Mouse (Mus musculus) liver, adult (tissue): ENCODE data around the gene Tspan8.

Experiments
- GATA4 ChIP-seq: IDR thresholded peaks from 2 replicates; pipeline ENCODE4 v1.6.1; 2014; ENCODE audit warnings: mild to moderate bottlenecking, low read length; ENCODE audit not compliant: insufficient replicate concordance

The Tspan8 gene

DNA sequence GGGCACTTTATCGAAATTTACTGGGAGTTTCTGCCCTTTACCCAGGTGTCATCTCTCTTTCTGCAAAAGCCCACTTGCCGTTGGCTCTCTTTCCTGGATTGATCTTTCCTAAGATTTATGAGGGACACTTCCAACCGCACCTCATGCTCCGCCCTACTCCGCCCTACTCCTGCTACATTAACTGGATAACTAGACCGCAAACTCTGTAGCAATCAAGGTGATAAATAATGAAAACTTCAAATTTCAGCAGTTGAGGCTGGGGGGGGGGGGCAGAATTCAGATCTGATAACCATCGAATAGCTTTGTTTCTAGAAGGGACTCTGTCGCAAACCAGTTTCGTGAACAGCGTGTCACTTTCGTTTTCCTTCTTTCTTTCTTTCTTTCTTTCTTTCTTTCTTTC is 1.8 kb upstream of the Tspan8 start:
- TF ChIP-seq GATA4, result no peak

- no peak for TF ChIP-seq GATA4
Measured at GRCm38 (mm10) chr10:115817056-115817724, 558 bp downstream of the Tspan8 start.

DNA sequence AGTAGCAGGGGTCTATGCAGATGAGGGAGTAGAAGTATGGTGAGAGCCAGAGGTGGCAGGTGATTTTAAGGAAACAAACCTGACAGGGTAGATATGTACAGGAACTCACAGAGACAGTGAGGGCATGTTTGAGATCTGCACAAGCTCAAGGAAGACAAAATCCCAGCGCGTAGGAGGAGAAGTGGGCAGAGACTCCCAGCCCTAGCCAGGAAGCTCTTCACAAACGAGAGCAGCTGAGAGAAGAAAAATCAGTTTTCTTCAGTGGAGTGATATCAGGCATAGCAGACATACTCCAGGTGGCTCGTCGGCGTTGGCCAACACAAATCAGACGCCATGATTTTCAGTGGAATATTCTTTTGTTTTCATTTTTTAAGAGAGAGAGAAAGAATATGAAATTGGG is 8.7 kb downstream of the Tspan8 start:
- no peak for TF ChIP-seq GATA4

GRCm38 (mm10) chr10:115828872-115829271 is 12.2 kb downstream of the Tspan8 start:
- TF ChIP-seq GATA4, result no peak

GRCm38 (mm10) chr10:115829696-115830095 is 13.1 kb downstream of the Tspan8 start:
- TF ChIP-seq GATA4, result no peak

DNA sequence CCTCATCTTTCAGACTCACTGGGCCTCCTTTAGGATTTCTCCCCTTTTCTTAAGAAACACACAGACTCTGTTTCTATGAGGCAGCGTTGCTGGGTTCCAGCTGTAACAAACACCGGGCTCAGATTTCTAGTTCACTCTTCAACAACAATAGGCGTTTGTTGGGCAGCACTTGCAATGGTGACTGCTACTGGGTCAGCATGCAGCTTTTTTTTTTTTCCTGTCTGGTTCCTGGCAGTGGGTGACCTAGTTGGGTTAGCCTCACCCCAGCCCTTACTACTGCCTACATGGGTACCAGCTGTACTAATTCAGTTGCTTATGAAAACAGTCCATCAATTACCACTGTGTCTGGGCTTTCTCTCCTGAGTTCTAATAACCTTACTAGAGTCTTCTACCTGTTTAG is 14.1 kb downstream of the Tspan8 start:
- TF ChIP-seq GATA4, result no peak

DNA sequence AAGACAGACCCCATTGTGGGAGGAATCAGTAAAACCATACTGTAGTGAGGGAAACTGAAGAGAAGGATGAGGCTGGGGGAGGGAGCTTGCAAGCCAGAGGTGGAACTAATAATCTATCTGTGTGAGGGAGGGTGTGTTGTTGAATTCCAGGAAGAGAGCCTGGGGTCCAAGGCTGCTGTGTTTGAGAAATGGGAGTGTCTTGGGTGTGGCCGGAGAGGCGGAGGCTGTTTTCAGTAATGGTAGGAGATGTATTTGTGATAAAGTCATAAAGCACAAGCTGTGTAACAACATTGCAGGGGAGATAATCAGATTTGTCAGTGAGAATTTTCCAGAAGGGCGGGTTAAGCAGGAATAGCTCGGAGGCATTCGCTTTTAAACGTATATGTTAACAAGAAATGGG is 17.4 kb downstream of the Tspan8 start:
- no peak for TF ChIP-seq GATA4

- no peak for TF ChIP-seq GATA4
Measured at GRCm38 (mm10) chr10:115846930-115847329, 30.3 kb downstream of the Tspan8 start.

DNA sequence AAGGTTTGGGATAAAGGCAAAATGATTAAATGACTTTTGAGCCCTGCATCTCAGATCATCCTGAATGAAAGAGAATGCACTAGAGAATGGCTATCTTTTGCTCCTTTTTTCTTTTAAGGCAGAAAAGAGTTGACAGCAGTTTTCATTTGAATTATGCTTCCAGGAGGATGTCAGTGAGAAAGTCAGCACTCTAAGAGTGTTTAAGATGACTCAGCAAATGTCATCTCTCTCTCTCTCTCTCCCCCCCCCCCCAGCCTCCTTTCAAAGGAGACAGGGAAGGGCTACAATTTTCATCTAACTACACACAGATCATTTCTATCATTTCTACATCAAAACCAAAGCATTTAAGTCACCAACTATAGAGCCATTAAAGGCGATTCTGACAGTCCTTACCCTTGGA is 31.9 kb downstream of the Tspan8 start:
- no peak for TF ChIP-seq GATA4

- no peak for TF ChIP-seq GATA4
Measured at GRCm38 (mm10) chr10:115860210-115860880, 43.7 kb downstream of the Tspan8 start.

DNA sequence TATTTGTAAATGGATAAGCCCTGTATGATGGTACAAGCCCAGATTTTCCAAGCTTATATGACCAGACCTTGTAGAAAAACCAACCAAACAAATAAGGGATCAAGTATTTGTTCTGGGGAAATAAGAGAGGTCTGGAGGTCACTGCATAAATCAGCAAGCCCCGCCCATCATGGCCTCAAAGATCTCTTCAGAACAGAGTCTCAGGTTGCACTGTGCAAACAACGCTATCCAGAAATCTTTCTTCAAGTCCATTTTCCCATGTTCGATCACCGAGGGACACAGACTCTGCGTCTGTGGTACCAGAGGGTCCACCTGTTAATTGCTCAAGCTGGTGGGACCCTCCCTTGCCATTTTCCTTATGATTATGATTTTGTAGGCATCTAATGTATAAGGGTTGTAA is 45.3 kb downstream of the Tspan8 start:
- TF ChIP-seq GATA4, result no peak

GRCm38 (mm10) chr10:115882757-115883156 is 66.1 kb downstream of the Tspan8 start:
- TF ChIP-seq GATA4, result no peak

DNA sequence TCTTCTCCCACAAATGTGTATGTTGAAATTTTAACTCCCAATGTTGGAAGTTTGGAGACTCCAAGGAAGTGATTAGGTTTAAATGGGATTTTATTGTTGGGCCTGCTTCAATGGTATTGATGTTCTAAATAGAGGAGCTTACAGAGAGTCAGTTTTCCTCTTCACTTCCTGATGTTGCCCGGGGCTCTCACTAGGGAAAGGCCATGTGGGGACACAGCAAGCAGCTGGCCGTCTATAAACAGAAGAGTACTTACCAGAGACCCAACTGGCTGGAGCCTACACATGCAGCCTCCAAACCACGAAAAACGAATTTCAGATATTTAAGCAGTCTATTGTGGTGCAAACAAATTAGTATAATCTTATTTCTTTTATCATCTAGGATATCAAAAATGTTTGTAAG is 75.3 kb downstream of the Tspan8 start:
- no peak for TF ChIP-seq GATA4

DNA sequence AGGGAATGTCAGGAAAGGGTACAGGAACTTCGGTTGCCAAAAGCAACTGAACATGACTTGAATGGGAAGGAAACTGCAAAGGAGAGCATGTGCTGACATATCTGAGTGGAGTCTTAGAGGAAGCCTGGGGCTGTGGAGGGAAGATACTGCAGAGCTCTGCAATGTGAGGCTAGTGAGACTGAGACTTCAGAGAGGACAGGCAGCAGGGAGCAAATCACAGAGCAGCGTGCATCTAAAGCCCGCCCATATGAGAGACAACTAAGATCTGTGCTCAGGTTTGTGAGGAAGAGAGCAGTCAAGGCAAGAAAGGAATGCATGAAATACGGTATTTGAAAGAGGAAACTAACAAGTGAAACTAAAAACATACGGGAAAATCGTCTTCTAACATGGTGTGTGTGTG is 76.3 kb downstream of the Tspan8 start:
- no peak for TF ChIP-seq GATA4

DNA sequence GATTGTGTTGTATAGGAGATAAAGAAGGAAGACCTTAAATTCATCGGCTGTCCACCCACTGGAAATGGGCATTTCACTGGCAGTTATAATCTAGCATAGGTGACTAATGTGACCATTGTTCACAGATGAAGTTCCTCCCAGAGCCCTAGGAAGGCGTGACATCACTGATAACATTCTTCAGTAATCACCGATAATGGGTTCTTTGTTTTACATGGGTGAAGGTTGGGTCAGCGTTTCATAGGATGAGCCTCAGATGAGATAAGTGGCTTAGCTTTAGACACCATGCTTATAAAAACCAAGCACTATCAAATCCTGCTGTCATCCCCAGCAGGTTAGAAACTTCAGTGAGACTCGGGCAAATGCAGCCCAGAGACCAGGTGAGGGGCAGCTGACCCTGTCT is 77.4 kb downstream of the Tspan8 start:
- no peak for TF ChIP-seq GATA4

DNA sequence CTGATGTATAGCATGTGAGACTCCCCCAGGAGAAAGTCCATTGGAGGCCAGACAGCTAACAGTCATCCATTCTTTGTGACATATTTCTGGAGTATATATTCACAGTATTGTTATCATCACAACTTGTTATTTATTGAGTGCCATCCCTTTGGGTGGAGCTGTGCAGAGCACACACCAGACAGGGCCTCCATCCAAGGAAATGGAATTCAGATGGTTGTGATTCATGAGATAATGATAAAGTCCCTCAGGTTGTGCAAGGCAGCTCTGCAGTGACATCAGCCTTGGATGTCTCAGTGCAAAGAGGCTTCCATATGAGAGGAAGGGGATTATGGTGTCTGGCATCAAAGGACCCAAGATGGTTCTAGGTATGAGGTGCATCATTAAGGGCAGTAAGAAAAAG is 80.1 kb downstream of the Tspan8 start:
- no peak for TF ChIP-seq GATA4

DNA sequence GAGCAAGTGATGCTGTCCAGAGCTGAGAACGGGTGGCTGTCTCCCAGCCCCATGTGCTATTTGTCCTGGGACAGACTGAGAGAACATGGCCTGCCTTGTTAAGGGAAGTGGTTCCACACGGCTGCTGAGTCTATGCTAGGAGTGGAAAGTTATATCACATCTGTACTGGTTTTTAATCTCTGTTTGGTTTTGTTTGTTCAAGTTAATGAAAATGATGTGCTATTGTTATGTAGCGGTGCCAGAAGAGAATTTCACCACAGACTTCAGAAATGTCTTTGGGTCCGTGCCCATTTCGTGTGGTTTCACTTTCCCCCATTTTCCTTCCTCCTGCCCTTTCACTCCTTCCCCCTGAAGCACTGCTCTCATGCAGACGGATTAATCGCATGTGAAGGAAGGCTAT is 80.6 kb downstream of the Tspan8 start:
- no peak for TF ChIP-seq GATA4
